Mouse (Mus musculus): Measurements from ENCODE around the gene Rnase2a. TPM values are rescaled to one million over a fixed set of nuclear protein-coding genes. Genes with fewer than 3 reads are reported as not detected.
"Not testable (repeated sequence)": the region's sequence is repeated elsewhere in the genome, so short reads cannot be mapped to it uniquely, and the experiment has no call there.

The Rnase2a gene
- polyA plus RNA-seq, 1 experiment from 2014 or later: not detected

DNA sequence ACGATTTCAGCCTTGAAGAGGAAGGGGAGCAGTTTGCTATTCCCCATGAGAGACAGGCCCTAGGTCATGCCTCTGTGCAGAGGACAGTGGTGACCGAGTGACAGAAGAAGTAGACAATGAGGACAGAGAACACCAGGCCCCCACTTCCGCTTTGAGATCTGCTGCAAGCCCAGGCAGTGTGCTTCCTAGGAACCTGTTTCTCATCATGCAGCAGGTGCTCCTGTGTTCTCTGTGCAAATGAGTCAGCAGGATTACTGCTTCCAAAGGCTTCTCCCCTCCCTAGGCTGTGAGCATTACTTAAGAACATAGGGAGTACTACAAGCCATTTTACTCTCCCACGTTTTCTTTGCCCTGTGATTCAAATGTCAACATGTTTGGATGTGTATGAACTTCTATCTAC is 26.3 kb downstream of the Rnase2a start:
- 66% methylated on average over 4 of the region's 4 CpGs for WGBS
- H3K4me1 ChIP-seq: not testable (repeated sequence)

DNA sequence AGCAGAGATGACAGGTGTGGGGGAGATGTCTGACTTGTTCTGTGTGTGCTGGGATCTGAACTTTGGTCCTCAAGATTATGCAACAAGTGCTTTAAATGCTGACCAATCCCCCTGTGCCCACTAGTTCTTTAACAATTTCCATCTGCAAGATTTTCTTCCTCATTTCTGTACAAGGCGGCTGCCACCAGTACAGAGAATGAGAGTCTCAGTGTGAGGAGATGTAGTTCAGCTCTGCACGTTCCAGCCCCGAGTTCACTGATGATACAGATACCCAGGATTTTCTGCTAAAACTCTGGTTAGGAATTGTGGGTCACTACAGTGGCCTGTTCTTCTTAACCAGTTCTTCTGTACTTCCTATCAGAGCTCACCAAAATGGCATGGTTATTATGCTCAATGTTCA is 35.8 kb downstream of the Rnase2a start:
- not testable (repeated sequence) for H3K9me3 ChIP-seq (replicated peaks); DNase-seq (ENCODE audit: low spot score); H3K4me1 ChIP-seq; H3K4me3 ChIP-seq; H3K36me3 ChIP-seq; H3K27ac ChIP-seq (replicated peaks); H3K27me3 ChIP-seq (ENCODE audit: low read depth, poor library complexity, severe bottlenecking)
- WGBS: 90% methylated on average over 3 of the region's 3 CpGs

More for the DNA sequence above, 26.3 kb downstream of the Rnase2a start:
- H3K27me3 ChIP-seq (ENCODE audit: low read depth, poor library complexity, severe bottlenecking); H3K9me3 ChIP-seq (replicated peaks); H3K27ac ChIP-seq (replicated peaks); DNase-seq (ENCODE audit: low spot score); H3K36me3 ChIP-seq; H3K4me3 ChIP-seq: not testable (repeated sequence)

Other genes starting within 250 kb of the Rnase2a start
- not detected in 2 replicates for gene Rnase10, start 248.4 kb downstream of the Rnase2a start, polyA plus RNA-seq (2016; fragmentation: Nextera tagmentation; extraction: Ambion mirVana)
- not detected in 2 replicates for gene Rnase9, start 214.2 kb downstream of the Rnase2a start, polyA plus RNA-seq (2016; fragmentation: Nextera tagmentation; extraction: Ambion mirVana)
- gene Rnase11, start 205.9 kb downstream of the Rnase2a start, polyA plus RNA-seq (2016; fragmentation: Nextera tagmentation; extraction: Ambion mirVana): not detected in 2 replicates
- gene Rnase12, start 198.5 kb downstream of the Rnase2a start, polyA plus RNA-seq (2016; fragmentation: Nextera tagmentation; extraction: Ambion mirVana): not detected in 2 replicates
- gene Olfr750, start 181.7 kb downstream of the Rnase2a start, polyA plus RNA-seq (2016; fragmentation: Nextera tagmentation; extraction: Ambion mirVana): not detected in 2 replicates
- 8.2 and 9.5 TPM in 2 replicates for gene Rnase4, start 165.0 kb downstream of the Rnase2a start, polyA plus RNA-seq (2016; fragmentation: Nextera tagmentation; extraction: Ambion mirVana)
- gene Ang, start 165.0 kb downstream of the Rnase2a start, polyA plus RNA-seq (2016; fragmentation: Nextera tagmentation; extraction: Ambion mirVana): 1.7 and 2.2 TPM in 2 replicates
- gene Eddm3b, start 141.7 kb downstream of the Rnase2a start, polyA plus RNA-seq (2016; fragmentation: Nextera tagmentation; extraction: Ambion mirVana): 0.16 TPM in 1 of 2 replicates, not detected in the other
- 0.10 and 0.22 TPM in 2 replicates for gene Rnase6, start 132.2 kb downstream of the Rnase2a start, polyA plus RNA-seq (2016; fragmentation: Nextera tagmentation; extraction: Ambion mirVana)
- gene Rnase1, start 109.3 kb downstream of the Rnase2a start, polyA plus RNA-seq (2016; fragmentation: Nextera tagmentation; extraction: Ambion mirVana): 0.22 TPM in 1 of 2 replicates, not detected in the other
- not detected in 2 replicates for gene Rnase2b, start 93.9 kb downstream of the Rnase2a start, polyA plus RNA-seq (2016; fragmentation: Nextera tagmentation; extraction: Ambion mirVana)
- gene Ang2, start 57.0 kb downstream of the Rnase2a start, polyA plus RNA-seq (2016; fragmentation: Nextera tagmentation; extraction: Ambion mirVana): not detected in 2 replicates
- gene Ear14, start 52.7 kb downstream of the Rnase2a start, polyA plus RNA-seq (2016; fragmentation: Nextera tagmentation; extraction: Ambion mirVana): not detected in 2 replicates
- not detected in 2 replicates for gene Gm7247, start 105.6 kb upstream of the Rnase2a start, polyA plus RNA-seq (2016; fragmentation: Nextera tagmentation; extraction: Ambion mirVana)
- gene Vmn2r88, start 154.7 kb upstream of the Rnase2a start, polyA plus RNA-seq (2016; fragmentation: Nextera tagmentation; extraction: Ambion mirVana): not detected in 2 replicates
- gene Vmn2r89, start 195.7 kb upstream of the Rnase2a start, polyA plus RNA-seq (2016; fragmentation: Nextera tagmentation; extraction: Ambion mirVana): not detected in 2 replicates